Mouse (Mus musculus): ENCODE results near the gene Poglut1. TPM values are rescaled to one million over a fixed set of nuclear protein-coding genes. Genes with fewer than 3 reads are reported as not detected.

The Poglut1 gene
- 50.9 and 63.5 TPM in 2 replicates for polyA plus RNA-seq (2014; fragmentation: Nextera tagmentation; extraction: Ambion mirVana)

DNA sequence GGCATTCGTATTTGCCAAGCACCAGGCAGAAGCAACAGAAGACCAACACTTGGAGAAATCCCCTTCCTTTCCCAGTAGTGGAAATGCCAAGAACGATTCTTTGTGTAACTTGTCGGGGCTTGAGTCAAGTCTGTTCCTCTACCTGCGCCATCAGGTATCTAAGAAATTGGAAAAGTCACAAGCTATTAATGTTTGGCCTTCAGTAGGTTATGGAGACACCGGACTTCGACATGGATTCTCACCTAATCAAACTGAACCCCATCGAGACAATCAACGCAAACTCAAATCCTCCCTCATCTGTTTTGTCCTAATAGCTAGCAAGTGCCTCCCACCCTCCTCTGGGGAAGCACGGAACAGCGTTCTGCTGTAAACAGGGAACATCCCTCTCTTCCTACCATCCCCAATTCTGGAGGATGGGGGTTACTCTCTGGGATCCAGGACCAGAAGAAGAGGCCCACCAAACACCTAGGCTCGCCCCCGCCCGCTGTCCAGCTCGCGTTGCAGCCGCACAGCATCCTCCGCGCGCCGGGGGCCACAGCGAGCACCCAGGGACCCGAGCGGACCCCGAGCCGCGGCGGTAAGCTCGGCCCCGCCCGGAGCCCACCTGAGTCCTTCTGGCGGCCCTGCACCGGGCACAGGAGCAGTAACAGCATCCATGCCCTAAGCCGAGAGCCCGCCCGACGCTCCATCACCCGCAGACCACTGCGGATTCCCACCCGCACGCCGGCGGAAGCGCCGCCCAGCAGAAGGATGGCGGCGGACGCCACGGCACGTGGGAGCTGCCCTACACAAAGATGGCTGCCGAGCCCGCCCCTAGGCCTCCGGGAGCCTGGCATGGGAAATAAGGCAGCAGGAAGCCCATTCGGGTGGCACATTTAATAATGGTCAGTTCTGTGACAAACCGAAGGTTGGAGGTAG lies at the start of gene Poglut1:
Gene Poglut1 (minus strand): TSS at position 780 of the 918 bp plus-strand sequence.
- Histone ChIP-seq H3K27me3 (ENCODE audit: control insufficient read depth, insufficient read depth, low read length) (no peaks in the 10 kb centered on the region; the same call in 1 of the 2 replicates), H3K36me3 (ENCODE audit: control insufficient read depth, insufficient read depth, low read length) (peaks cover 19% of the 10 kb centered on the region), H3K4me2 (replicated peaks; ENCODE audit: low read depth, low read length) (peak within 1 kb of the TSS; percentile 73), H3K4me3 (ENCODE audit: low read length) (peak within 1 kb of the TSS; percentile 91), H3K9me3 (ENCODE audit: control insufficient read depth, low read length) (no peaks in the 10 kb centered on the region), H3K4me1 (ENCODE audit: control insufficient read depth, insufficient read depth, low read length) (peaks cover 9% of the 10 kb centered on the region; the same call in 1 of the 2 replicates), H3K9ac (ENCODE audit: low read depth, low read length) (peak within 1 kb of the TSS; percentile 84), H3K27ac (ENCODE audit: low read depth, low read length) (no peak within 1 kb of the TSS; the same call in 1 of the 2 replicates)
- WGBS: 3% methylated on average over 54 of the region's 54 CpGs
- peak; percentile 93 for ATAC-seq (ENCODE audit: low FRiP score, low TSS enrichment)

DNA sequence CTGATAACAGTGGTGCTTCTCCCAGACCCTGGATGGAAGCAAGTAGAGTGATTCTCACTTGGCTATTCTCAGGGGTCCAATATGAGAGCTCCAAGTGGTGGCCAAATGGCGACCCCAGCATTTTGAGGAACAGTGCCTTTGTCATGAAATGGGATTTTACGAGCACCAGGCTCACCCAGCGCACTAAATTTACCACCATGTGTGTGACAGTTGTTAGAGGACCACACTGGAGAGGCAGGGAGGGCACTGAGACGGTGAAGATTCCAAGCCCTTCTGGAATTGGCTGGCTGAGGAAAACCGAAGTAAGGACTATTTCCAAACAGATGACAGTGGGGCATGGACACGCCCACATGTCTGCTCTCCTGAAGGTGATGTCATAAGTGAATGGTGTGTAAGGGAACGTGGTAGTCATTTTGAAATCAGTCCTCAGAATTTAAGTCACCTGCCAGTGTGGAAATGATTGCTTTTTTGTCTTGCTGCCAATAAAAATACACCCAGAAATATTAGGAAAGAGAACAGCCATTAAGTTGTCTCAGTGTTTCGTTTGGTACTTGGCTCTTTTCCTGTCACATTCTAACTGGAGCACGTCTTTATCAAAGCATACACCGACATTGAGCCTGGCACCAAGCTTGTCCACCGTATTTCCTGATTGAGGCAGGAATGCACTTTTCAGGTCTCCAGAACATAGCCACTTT lies 49.1 kb upstream of the Poglut1 start:
- no peak overlapping the region for H3K4me2 ChIP-seq (replicated peaks; ENCODE audit: low read depth, low read length)
- H3K27me3 ChIP-seq (ENCODE audit: control insufficient read depth, insufficient read depth, low read length): no peaks in the 10 kb centered on the region
- 39% methylated on average over 11 of the region's 11 CpGs for WGBS
- no peaks in the 10 kb centered on the region for H3K9me3 ChIP-seq (ENCODE audit: control insufficient read depth, low read length)
- peaks cover 14% of the 10 kb centered on the region; the same call in 1 of the 2 replicates for H3K36me3 ChIP-seq (ENCODE audit: control insufficient read depth, insufficient read depth, low read length)
- no peaks in the 10 kb centered on the region for H3K4me1 ChIP-seq (ENCODE audit: control insufficient read depth, insufficient read depth, low read length)
- H3K4me3 ChIP-seq (ENCODE audit: low read length): no peak overlapping the region
- no peak overlapping the region for H3K9ac ChIP-seq (ENCODE audit: low read depth, low read length)
- no peak overlapping the region for H3K27ac ChIP-seq (ENCODE audit: low read depth, low read length)
- ATAC-seq (ENCODE audit: low FRiP score, low TSS enrichment): no peak

DNA sequence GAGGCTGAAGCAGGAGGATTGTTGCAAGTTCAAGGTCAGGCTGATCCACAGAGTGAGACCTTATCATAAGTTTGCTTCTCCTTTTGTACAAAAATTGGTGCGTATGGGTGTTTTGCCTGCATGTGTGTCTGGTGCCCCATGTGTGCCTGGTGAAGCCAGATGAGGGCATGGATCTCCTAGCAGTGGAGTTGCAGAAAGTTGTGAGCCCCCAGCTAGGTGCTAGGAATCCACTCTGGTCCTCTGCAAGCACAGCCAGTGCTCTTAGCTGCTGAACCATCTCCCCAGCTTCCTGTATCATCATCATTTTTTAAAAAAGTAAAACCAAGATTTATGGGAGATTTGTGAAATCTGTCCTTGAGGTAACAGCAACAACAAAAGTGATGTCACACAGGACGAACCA lies 46.6 kb upstream of the Poglut1 start:
- H3K4me3 ChIP-seq (ENCODE audit: low read length): no peak overlapping the region
- no peaks in the 10 kb centered on the region for H3K9me3 ChIP-seq (ENCODE audit: control insufficient read depth, low read length)
- H3K27ac ChIP-seq (ENCODE audit: low read depth, low read length): no peak overlapping the region
- 75% methylated on average over 2 of the region's 2 CpGs for WGBS
- no peaks in the 10 kb centered on the region for H3K27me3 ChIP-seq (ENCODE audit: control insufficient read depth, insufficient read depth, low read length)
- no peak overlapping the region for H3K9ac ChIP-seq (ENCODE audit: low read depth, low read length)
- peaks cover 21% of the 10 kb centered on the region for H3K36me3 ChIP-seq (ENCODE audit: control insufficient read depth, insufficient read depth, low read length)
- no peak for ATAC-seq (ENCODE audit: low FRiP score, low TSS enrichment)
- H3K4me2 ChIP-seq (replicated peaks; ENCODE audit: low read depth, low read length): no peak overlapping the region
- H3K4me1 ChIP-seq (ENCODE audit: control insufficient read depth, insufficient read depth, low read length): no peaks in the 10 kb centered on the region

- ATAC-seq (ENCODE audit: low FRiP score, low TSS enrichment): no peak
- peaks cover 26% of the 10 kb centered on the region for H3K36me3 ChIP-seq (ENCODE audit: control insufficient read depth, insufficient read depth, low read length)
- 92% methylated on average over 2 of the region's 2 CpGs for WGBS
- no peaks in the 10 kb centered on the region for H3K4me1 ChIP-seq (ENCODE audit: control insufficient read depth, insufficient read depth, low read length)
- no peak overlapping the region for H3K4me2 ChIP-seq (replicated peaks; ENCODE audit: low read depth, low read length)
- no peaks in the 10 kb centered on the region for H3K27me3 ChIP-seq (ENCODE audit: control insufficient read depth, insufficient read depth, low read length)
- H3K9me3 ChIP-seq (ENCODE audit: control insufficient read depth, low read length): no peaks in the 10 kb centered on the region
- H3K9ac ChIP-seq (ENCODE audit: low read depth, low read length): no peak overlapping the region
- no peak overlapping the region for H3K4me3 ChIP-seq (ENCODE audit: low read length)
- no peak overlapping the region for H3K27ac ChIP-seq (ENCODE audit: low read depth, low read length)
Measured at GRCm38 (mm10) chr16:38596099-38596498, 46.0 kb upstream of the Poglut1 start.

DNA sequence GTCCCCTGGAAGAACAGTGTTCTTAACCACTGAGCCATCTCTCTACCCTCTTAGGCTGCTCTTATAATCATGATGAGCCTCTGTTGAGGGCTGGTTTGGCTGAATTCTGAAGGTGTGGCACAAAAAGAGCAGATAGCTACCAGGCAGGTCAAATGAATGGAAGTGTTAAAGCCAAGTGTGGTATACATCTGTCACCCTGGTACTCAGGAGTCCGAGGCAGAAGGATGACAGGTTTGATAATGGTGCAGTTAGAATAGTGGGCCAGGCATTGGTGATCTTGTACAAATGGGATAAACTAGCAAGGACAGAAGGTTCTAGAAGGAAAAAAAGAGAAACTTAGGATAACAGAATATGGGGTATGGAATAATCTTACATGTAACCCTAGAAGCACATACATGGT lies 44.4 kb upstream of the Poglut1 start:
- peaks cover 40% of the 10 kb centered on the region for H3K36me3 ChIP-seq (ENCODE audit: control insufficient read depth, insufficient read depth, low read length)
- no peaks in the 10 kb centered on the region for H3K9me3 ChIP-seq (ENCODE audit: control insufficient read depth, low read length)
- no peak overlapping the region for H3K9ac ChIP-seq (ENCODE audit: low read depth, low read length)
- no peaks in the 10 kb centered on the region for H3K4me1 ChIP-seq (ENCODE audit: control insufficient read depth, insufficient read depth, low read length)
- H3K4me2 ChIP-seq (replicated peaks; ENCODE audit: low read depth, low read length): no peak overlapping the region
- WGBS: 83% methylated on average over 1 of the region's 1 CpGs
- ATAC-seq (ENCODE audit: low FRiP score, low TSS enrichment): no peak
- H3K4me3 ChIP-seq (ENCODE audit: low read length): no peak overlapping the region
- H3K27me3 ChIP-seq (ENCODE audit: control insufficient read depth, insufficient read depth, low read length): no peaks in the 10 kb centered on the region
- no peak overlapping the region for H3K27ac ChIP-seq (ENCODE audit: low read depth, low read length)

DNA sequence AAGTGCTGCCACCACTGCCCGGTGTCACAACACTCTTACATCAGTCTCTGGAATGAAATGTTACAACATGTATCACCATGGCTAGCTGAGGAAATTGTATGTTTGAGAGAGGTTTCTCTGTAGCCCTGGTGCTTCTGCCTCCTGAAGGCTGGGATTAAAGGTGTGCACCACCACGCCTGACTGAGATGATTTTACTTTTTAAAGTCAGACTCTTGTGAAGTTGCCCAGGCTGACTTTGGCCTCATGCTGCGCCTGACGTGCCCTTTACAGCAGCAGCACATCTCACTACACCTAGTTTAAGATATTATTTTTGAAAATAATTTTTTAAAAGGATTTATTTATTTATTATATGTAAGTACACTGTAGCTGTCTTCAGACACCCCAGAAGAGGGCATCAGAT lies 42.9 kb upstream of the Poglut1 start:
- H3K4me3 ChIP-seq (ENCODE audit: low read length): no peak overlapping the region
- peaks cover 54% of the 10 kb centered on the region for H3K36me3 ChIP-seq (ENCODE audit: control insufficient read depth, insufficient read depth, low read length)
- H3K27me3 ChIP-seq (ENCODE audit: control insufficient read depth, insufficient read depth, low read length): no peaks in the 10 kb centered on the region
- no peak overlapping the region for H3K9ac ChIP-seq (ENCODE audit: low read depth, low read length)
- H3K9me3 ChIP-seq (ENCODE audit: control insufficient read depth, low read length): no peaks in the 10 kb centered on the region
- ATAC-seq (ENCODE audit: low FRiP score, low TSS enrichment): no peak
- H3K4me2 ChIP-seq (replicated peaks; ENCODE audit: low read depth, low read length): no peak overlapping the region
- 98% methylated on average over 4 of the region's 4 CpGs for WGBS
- no peak overlapping the region for H3K27ac ChIP-seq (ENCODE audit: low read depth, low read length)
- no peaks in the 10 kb centered on the region for H3K4me1 ChIP-seq (ENCODE audit: control insufficient read depth, insufficient read depth, low read length)

DNA sequence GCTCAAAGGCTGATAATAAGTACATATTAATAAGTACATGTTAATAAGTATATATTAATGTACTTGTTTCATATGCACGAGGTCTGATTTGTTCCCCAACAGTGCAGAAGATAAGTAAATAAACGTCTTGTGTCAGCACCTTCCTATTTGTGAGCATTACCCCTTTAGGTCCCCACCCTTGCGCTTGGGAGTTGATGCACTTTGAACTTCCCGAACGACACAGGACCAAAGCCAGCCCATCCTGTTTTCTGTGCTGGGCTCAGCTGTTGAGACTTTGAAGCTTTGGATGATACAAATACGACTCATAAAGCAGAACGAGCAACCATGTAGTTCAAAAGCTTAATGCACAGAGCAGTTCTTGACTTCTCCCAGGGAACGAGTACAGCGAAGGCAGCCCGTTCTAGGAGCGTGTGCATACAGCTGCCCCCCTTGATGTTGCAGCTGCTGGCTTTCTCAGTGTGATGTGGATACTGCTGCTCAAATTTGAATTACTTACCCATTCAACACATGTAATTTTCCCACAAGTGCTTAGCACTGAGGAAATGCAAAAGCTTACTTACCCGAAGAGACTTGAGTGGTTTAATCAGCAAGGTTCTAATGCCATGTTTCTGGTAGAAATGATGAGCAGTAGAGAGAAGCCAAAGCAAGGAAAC lies 42.1 kb upstream of the Poglut1 start:
- H3K36me3 ChIP-seq (ENCODE audit: control insufficient read depth, insufficient read depth, low read length): peaks cover 61% of the 10 kb centered on the region

DNA sequence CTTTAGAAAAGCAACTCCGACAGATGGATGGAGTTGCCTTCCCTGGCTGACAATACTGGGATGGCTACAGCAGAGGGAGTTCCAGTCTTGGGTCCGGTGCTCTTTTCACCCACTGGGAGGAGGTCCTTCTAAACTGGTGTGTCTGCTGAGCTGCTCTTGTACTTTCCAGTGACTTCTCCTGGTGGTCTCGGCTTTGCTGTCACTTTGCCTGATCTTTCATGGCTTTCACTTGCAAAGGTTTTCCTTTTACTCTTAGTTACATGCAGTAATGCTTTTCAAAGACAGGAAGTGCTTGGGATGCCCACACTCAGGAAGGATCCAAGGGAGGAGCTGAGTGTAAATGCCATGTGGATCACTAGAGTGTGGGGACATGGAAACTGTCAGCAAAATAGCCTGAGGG lies 41.4 kb upstream of the Poglut1 start:
- Histone ChIP-seq H3K9ac (ENCODE audit: low read depth, low read length) (no peak overlapping the region), H3K36me3 (ENCODE audit: control insufficient read depth, insufficient read depth, low read length) (peaks cover 68% of the 10 kb centered on the region), H3K27me3 (ENCODE audit: control insufficient read depth, insufficient read depth, low read length) (no peaks in the 10 kb centered on the region), H3K4me3 (ENCODE audit: low read length) (no peak overlapping the region), H3K4me2 (replicated peaks; ENCODE audit: low read depth, low read length) (no peak overlapping the region), H3K27ac (ENCODE audit: low read depth, low read length) (no peak overlapping the region), H3K9me3 (ENCODE audit: control insufficient read depth, low read length) (no peaks in the 10 kb centered on the region), H3K4me1 (ENCODE audit: control insufficient read depth, insufficient read depth, low read length) (no peaks in the 10 kb centered on the region)
- no peak for ATAC-seq (ENCODE audit: low FRiP score, low TSS enrichment)
- 58% methylated on average over 3 of the region's 3 CpGs for WGBS

More for the DNA sequence above, 42.1 kb upstream of the Poglut1 start:
- WGBS: 91% methylated on average over 12 of the region's 12 CpGs
- Histone ChIP-seq H3K27me3 (ENCODE audit: control insufficient read depth, insufficient read depth, low read length) (no peaks in the 10 kb centered on the region), H3K9me3 (ENCODE audit: control insufficient read depth, low read length) (no peaks in the 10 kb centered on the region), H3K4me3 (ENCODE audit: low read length) (no peak overlapping the region), H3K4me2 (replicated peaks; ENCODE audit: low read depth, low read length) (no peak overlapping the region), H3K4me1 (ENCODE audit: control insufficient read depth, insufficient read depth, low read length) (no peaks in the 10 kb centered on the region), H3K9ac (ENCODE audit: low read depth, low read length) (no peak overlapping the region), H3K27ac (ENCODE audit: low read depth, low read length) (no peak overlapping the region)
- ATAC-seq (ENCODE audit: low FRiP score, low TSS enrichment): no peak
